Mouse (Mus musculus) kidney, adult 18-20 months (tissue): ENCODE measurements around the gene Cnnm1.
"Not testable (repeated sequence)": the region's sequence is repeated elsewhere in the genome, so short reads cannot be mapped to it uniquely, and the experiment has no call there.

Experiments used
- DNase-seq: peaks from one replicate; pipeline ENCODE4 v3.0.0; 2021

Cnnm1 gene

GRCm38 (mm10) chr19:43465601-43466255, 25.5 kb downstream of the Cnnm1 start:
- DNase-seq, result no peak

GRCm38 (mm10) chr19:43467927-43468685, 27.9 kb downstream of the Cnnm1 start:
- DNase-seq, result no peak

- no peak for DNase-seq
Measured at GRCm38 (mm10) chr19:43469333-43469732, 29.1 kb downstream of the Cnnm1 start.

GRCm38 (mm10) chr19:43472331-43472730, 32.1 kb downstream of the Cnnm1 start:
- no peak for DNase-seq

DNA sequence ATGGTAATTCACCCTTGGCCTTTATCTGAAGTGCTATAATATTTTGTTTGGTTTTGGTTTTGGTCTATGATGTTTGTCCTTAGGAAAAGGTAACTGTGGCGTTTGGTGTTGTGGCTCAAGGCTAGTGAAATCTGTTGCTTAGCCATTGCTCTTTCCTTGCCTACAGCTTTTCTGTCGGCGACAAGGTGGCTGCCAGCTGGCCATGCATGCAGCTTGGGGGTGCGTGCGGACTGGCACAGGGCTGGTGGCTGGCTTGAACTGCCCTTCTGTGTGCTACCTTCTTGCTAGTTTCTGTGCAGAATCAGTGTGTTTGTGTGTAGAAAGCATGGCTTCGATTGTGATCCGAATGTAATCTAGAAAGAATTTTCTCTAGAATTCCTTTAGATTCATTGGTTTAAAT, 32.5 kb downstream of the Cnnm1 start:
- DNase-seq, result no peak

GRCm38 (mm10) chr19:43475642-43476041, 35.4 kb downstream of the Cnnm1 start:
- DNase-seq, result peak; percentile 52

DNA sequence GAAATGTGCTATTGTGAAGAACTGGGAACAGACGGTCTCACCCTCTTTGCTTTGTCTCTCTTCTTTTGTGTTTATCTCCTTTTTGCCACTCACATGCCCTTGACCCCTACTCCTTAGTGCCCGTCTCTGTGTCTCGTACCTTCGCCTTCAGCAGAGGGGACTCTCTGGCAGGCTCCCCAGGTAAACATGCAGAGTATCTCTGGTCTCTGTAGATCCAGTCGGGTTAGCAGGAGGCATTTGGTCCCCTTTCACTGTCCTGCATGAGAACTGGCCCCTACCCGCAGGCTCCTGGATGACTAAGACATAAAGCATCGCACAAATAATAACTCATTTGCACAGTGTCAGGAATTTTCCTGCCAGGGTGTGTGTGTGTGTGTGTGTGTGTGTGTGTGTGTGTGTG, 35.8 kb downstream of the Cnnm1 start:
- DNase-seq, result no peak

GRCm38 (mm10) chr19:43477436-43477835, 37.2 kb downstream of the Cnnm1 start:
- DNase-seq, result no peak

- peak; percentile 74 for DNase-seq
Measured at GRCm38 (mm10) chr19:43478891-43479290, 38.7 kb downstream of the Cnnm1 start.

DNA sequence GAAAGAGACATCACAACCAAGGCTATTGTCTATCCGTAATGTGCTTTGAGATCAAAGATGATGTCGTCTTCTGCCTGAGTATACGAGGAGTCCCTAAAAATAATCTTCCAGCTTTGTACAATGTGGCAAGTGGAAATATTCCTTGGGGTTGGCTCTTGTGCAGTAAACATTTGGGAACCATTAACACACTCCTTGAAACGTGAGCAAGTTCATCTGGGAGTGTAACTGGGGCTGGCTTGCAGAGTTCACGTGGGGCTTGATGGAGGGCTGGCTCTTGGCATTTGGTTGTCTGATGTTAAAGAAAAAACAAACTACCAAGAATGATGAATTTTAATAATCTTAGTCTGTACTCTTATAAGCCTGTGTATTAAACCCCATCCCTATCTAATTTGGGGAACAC, 39.2 kb downstream of the Cnnm1 start:
- DNase-seq, result no peak

DNA sequence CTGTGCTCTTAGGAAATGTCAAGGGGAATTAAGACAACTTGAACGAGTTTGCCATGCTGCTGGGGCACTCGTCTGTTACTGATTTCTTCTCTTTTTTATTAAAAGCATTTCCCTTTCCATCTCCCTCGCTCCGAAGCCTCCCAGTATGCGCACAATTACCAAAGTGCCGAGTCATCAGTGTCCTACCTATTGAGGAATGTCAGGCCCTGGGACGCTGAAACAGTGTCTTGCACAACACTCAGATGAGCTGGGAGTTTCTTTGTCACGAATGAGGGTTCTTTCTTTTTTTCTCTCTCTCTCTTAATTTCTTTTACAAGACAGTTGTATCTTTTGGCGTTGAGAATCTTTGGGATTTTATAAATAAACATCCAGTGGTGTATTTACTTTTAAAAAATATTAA, 40.3 kb downstream of the Cnnm1 start:
- DNase-seq, result no peak

DNA sequence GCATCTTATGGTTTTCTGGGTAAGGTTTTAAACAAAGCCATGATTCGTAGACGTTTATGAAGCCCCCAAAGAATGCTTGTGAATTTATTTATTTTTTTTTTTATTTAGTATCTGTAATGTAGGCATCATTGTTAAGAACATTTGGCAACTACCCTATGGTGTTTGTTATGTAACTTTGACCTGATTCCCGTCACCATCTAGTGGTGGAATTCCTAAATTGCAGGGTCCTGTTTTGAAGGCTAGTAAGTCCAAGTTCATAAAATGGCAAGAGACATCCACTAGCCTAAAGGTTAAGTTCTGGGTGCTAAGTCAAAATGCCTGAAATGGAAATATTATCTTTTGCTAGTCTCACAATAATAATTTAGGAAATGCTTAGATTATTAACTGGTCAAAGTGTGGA, 47.2 kb downstream of the Cnnm1 start:
- DNase-seq, result no peak

DNA sequence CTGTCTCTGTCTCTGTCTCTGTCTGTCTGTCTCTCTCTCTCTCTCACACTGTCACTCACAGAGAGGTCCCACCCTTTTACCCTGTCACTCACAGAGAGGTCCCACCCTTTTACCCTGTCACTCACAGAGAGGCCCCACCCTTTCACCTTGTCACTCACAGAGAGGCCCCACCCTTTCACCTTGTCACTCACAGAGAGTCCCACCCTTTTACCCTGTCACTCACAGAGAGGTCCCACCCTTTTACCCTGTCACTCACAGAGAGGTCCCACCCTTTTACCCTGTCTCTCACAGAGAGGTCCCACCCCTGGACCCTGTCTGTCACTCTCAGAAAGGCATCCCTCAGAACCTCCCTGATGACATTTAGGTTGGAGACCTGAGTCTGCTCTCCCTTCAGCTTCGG, 53.1 kb downstream of the Cnnm1 start:
- DNase-seq, result not testable (repeated sequence)

DNA sequence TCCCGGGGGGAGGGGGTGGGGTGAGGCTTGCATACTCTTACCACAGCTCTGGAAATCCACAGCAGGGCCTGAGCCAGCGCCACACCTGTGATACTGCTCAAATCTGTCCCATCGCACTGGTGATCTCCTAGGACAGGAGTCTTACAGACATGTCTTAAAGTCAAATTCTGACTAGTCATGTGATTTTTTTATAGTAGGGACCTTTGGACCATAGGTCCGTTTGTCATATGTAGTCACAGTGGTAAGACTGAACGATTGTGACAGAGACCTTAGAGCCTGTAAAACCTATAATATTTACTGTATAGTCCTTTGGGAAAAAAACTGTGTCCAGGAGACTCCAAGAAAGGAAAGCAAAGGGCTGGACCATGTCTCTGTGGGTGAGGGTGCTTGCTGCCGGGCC, 53.6 kb downstream of the Cnnm1 start:
- no peak for DNase-seq

GRCm38 (mm10) chr19:43494914-43495313, 54.7 kb downstream of the Cnnm1 start:
- no peak for DNase-seq

- peak; percentile 60 for DNase-seq
Measured at GRCm38 (mm10) chr19:43495846-43496245, 55.6 kb downstream of the Cnnm1 start.

- no peak for DNase-seq
Measured at GRCm38 (mm10) chr19:43497440-43497839, 57.2 kb downstream of the Cnnm1 start.

GRCm38 (mm10) chr19:43498874-43499273, 58.6 kb downstream of the Cnnm1 start:
- no peak for DNase-seq

- DNase-seq, result no peak
Measured at GRCm38 (mm10) chr19:43502630-43503029, 62.4 kb downstream of the Cnnm1 start.

GRCm38 (mm10) chr19:43503593-43503992, 63.4 kb downstream of the Cnnm1 start:
- DNase-seq, result not testable (repeated sequence)

DNA sequence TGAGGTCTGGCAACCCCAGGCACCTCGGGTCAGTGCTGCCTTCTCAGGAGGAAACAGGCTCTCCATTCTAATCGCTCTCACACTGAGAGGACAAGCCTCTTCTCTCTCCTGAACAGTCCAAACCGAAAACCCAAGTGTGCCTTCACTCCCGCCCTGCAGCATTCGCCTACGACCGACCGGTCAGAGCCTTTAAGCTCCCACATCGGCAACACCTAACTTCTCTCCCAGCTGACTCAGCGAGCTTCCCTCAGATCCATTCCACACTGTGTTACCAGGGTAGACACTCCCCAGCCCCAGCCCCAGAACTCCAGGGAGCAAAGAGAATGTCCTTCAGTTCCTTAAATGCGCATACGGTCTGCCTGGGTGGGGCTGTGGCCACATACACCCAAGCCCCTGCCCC, 65.2 kb downstream of the Cnnm1 start:
- no peak for DNase-seq

DNA sequence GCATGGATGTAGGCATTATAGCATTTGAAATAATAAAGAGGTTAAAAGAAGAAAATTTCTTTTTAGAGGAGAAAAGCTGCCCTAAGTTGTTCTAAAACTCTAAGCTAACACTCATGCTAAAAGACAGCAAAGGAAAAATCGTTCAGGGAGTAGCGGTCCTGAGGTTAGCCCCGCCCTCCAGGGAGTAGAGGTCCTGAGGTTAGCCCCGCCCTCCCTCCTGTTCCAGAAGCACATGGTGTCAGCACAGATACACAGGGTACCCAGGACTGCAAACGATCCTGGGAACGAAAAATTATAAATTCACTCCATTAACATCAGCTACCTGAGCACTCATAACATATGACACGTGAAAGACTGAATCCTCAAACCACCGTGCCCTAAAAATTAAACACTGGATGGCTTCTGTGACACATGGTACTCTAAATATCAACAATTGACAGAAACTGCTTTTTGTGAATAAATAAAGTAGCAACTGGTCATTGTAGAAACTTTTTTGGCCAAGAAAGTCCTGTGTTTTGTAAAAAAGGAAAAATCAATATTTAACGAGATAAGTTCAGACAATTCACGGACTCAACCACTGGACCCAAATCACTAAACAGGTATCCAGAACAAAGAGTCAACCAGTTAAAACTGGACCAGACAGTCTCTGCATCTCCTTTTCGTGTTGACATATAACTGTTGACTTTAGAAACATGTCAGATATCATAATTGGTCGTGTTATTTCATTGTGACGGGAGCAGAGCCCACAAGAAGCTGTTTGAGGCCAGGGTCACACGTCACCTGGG, 70.4 kb downstream of the Cnnm1 start:
- DNase-seq, result no peak
